Mouse (Mus musculus): ENCODE measurements around the gene Cd69.

Gene Cd69

DNA sequence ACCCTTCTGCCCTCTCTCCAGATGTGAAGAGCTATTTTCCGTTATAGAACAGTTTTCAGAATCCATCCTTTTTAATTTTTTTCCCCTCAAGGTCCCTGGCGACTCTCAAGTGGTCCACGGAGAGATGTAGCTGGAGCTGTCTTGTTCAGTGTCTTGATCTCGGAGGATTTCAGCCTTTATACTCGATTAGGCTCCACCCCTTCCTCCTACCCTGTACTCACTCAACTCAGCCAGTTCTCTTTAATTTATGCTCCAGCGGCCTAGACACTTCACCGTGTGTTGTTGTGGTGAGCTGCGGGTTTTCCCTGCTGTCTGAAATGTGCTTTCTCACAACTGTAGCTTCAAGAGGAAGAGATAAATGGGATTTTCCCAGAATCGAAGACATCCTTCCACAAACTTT is at the start of gene Cd69:
Gene Cd69 (minus strand): TSS at position 217 of the 400 bp plus-strand sequence.
- no peak for DNase-seq (ENCODE audit: low spot score)

DNA sequence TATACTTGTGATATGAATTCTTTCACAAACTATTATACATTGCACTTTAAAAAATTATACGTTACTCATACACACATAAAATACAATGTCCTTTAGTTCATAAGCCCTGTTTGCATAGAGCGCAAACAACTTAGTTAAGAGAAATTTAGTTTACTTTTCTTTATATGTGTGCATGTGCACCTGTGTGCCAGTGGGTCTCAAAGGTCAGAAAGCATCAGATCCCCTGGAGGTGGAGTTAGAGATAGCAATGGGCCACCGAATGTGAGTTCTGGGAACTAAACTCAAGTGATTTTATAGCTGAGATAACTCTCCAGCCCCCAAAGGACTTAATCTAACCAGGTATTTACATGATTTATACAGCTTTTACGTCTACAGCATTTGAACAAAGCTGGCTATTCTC is 44.1 kb upstream of the Cd69 start:
- no peak for DNase-seq (ENCODE audit: low spot score)

GRCm38 (mm10) chr6:129318395-129318794 is 43.2 kb upstream of the Cd69 start:
- no peak for DNase-seq (ENCODE audit: low spot score)

GRCm38 (mm10) chr6:129316463-129316862 is 41.2 kb upstream of the Cd69 start:
- DNase-seq (ENCODE audit: low spot score) = no peak

DNA sequence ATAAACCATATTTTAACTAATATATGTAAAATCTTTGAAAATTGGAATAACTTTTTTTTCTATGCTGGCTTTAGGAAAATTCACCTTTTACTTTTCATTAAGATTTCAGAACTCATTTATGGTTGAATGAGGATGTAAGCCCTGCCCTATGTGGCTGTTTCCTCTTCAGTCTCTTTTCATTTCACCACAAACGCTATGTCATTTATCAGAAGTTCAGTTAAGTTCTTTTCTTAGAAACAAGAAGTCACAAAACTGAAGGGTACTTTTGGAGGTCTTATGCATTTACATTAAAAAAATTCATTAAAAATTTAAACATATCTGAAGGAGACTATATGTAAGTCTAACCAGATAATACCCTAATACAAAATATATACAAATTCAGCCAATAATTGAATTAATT is 40.5 kb upstream of the Cd69 start:
- no peak for DNase-seq (ENCODE audit: low spot score)

GRCm38 (mm10) chr6:129314655-129315168 is 39.5 kb upstream of the Cd69 start:
- DNase-seq (ENCODE audit: low spot score) = no peak

GRCm38 (mm10) chr6:129312499-129312898 is 37.3 kb upstream of the Cd69 start:
- DNase-seq (ENCODE audit: low spot score) = no peak

- no peak for DNase-seq (ENCODE audit: low spot score)
Observed at GRCm38 (mm10) chr6:129304180-129304579, 28.9 kb upstream of the Cd69 start.

GRCm38 (mm10) chr6:129288708-129289107 is 13.5 kb upstream of the Cd69 start:
- no peak for DNase-seq (ENCODE audit: low spot score)

DNA sequence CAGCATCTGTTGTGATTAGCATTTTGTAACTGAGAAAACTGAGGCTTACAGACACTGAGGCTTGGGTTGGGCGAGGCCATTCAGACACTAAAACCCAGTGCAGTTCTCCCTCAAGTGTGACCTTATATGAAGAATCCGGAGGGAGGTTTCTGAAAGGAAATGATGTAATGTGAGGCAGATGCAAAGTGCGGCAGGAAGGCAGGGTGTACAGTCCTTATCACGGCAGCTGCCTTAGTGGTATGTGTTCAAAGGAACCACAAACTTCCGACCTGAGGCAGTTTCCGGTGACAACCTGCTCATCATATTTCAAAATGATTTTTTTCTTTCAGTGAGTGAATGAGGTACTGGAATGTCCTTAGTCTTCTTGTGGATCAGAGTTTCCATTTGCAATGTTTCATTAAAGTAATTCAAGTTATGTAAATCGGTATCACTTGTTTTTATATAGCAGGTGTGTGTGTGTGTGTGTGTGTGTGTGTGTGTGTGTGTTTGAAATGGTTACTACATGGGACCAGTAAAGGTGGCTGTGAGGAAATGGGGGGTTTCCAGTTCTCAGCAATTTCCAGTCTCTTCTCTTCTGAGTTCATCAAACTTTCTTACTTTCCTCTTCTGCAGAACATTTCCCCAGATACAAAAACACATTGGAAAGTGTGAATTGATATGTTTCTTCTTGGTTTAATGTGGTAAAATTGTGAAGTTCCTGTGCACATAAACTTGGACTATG is 9.3 kb upstream of the Cd69 start:
- no peak for DNase-seq (ENCODE audit: low spot score)

DNA sequence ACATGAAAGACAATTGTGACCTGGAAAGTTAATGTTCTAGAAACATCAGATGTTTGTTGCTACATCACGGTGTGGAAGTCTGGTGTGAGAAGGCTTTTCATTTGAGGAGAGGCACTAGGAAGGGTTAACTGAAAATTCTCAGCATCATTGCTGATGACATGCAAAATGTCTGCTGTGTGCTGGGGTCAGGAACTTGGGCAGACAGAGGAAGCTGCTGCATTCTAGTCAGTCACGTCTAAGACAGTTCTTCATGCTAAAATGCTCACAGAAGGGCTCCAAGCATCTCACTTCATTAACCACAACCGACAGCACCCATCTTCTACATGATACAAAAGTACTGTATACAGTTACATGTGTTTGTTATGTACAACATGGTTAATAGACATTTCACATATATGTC is 8.0 kb upstream of the Cd69 start:
- no peak for DNase-seq (ENCODE audit: low spot score)

DNA sequence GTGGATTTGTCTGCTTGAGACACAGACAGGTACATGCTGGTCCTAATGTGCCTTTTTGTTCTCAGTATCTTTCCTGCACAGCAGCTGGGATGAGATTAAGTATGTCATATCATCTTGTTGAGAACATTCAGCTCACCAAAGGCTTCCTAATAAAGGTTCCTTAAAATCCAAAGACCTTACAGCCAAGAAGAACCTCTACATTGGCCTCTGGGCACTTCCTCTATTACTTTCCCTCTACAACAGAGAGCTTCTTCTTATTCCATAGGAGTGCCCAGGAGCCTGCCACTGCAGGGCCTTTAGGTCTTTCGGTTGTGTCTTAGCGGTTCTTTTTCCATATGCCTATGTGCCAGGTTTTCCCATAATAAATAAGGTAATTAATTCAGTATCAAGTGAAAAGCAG is 1.2 kb upstream of the Cd69 start:
- no peak for DNase-seq (ENCODE audit: low spot score)

DNA sequence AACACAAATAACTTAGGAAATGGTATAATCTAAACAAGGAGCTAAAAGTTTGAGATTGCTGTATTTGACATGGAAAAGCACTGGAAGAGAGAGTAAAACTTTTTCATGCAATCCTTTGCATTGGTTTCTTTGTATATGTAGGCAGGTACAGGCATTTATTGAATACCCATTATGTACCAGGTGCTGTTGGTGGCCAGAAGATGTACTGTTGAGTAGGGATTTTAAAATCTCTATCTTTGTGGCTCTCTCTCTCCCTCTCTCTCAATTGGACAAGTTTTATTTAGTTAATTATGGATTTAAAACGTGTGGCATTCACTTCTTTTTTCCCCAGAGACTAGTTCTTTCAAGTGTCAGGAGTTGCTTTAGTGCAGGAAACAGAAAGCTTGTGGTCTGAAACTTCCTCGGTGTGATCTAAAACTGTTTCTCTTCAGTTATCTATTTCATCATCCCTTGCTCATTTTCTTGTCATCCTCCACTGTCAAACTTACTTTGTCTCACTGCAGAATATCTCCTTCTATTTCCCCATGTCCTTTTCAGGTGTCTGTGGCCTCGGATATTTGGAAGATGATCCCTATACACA is 478 bp upstream of the Cd69 start:
- no peak for DNase-seq (ENCODE audit: low spot score)

GRCm38 (mm10) chr6:129274476-129274875 is 760 bp downstream of the Cd69 start:
- DNase-seq (ENCODE audit: low spot score) = no peak

- no peak for DNase-seq (ENCODE audit: low spot score)
Observed at GRCm38 (mm10) chr6:129273662-129274061, 1.6 kb downstream of the Cd69 start.

GRCm38 (mm10) chr6:129266438-129267022 is 8.7 kb downstream of the Cd69 start:
- DNase-seq (ENCODE audit: low spot score) = no peak

- no peak for DNase-seq (ENCODE audit: low spot score)
Observed at GRCm38 (mm10) chr6:129265821-129266220, 9.4 kb downstream of the Cd69 start.

- DNase-seq (ENCODE audit: low spot score) = no peak
Observed at GRCm38 (mm10) chr6:129260940-129261339, 14.3 kb downstream of the Cd69 start.

DNA sequence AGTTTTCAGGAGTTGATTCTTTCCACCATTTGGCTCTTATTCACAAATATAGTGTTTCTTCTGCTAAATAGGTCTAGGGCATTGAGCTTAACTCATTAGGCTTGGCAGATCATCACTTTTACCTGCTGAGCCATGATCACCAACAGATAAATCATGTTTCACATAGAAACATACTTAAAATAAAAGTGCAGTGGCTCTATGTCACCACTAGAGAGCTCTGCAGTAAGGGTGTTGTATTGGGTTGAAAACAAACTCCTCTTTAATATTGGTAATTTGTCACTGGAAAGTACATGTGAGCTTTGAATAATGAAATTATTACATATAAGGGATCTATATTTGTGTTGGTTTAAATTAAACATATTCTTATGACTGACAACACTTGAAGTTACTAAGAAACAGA is 15.2 kb downstream of the Cd69 start:
- DNase-seq (ENCODE audit: low spot score) = no peak

DNA sequence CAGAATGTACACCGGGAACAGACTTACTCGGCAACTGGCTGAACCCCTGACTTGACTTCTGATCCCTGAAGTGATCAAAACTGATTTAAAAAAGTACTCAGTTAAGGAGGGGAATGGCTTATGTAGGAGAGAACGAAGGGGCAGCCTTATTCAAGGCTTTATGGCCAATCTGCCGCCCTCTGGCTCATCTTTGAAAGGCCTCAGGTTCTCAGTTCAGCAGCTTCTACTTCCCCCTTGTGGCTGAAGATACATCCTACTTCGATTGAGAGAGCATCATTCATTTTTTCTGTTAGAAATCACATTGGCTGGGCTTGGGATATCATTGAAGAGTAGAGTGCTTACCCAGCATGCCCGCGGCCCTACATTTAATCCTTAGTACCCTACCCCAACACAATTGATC is 19.2 kb downstream of the Cd69 start:
- DNase-seq (ENCODE audit: low spot score) = no peak

GRCm38 (mm10) chr6:129254949-129255602 is 20.2 kb downstream of the Cd69 start:
- DNase-seq (ENCODE audit: low spot score) = no peak

GRCm38 (mm10) chr6:129254314-129254713 is 20.9 kb downstream of the Cd69 start:
- no peak for DNase-seq (ENCODE audit: low spot score)

DNA sequence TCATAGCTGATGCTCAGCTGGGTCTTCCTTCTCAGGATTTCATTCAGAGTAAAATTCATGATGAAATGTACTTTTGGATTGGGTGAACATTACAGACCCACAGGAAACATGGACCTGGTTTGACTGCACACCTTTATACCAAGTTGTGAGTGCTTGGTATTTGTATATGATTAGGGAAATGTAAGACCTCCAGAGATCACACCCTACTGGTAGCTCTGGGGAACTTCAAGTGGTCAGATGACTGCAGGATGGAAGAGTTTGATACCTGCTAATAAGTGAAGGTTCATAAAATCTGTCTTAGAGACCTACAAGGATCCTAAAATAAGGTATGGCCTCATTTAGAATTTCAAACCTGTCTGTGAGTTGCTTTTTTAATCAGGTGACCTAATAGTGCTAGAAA is 27.0 kb downstream of the Cd69 start:
- DNase-seq (ENCODE audit: low spot score) = no peak
